Mouse (Mus musculus) heart, postnatal 0 days (tissue): ENCODE measurements at regions not wholly inside any gene's neighbourhood (a gene's known extent, or its start where the extent isn't known, plus 50 kb on each side); places are given as distances from the start of the nearest gene placed in this dataset.

ENCODE experiments used
- ATAC-seq: fragments of 200-750 bp; cut with Nextera tagmentation; 2 replicates; pipeline ENCODE4 v1.8.0; 2017; ENCODE audit warnings: low read depth, moderate number of reproducible peaks, moderate library complexity; ENCODE audit not compliant: insufficient read depth
- DNase-seq: peaks from one replicate; pipeline ENCODE4 v3.0.0-alpha.2; 2016; ENCODE audit warnings: low spot score
- H3K27ac ChIP-seq: fragments of 300-500 bp; sonication (generic); 2 replicates; pipeline ENCODE4 v1.5.1; 2014; ENCODE audit warnings: low read depth, mild to moderate bottlenecking
- H3K27me3 ChIP-seq: fragments of 300-500 bp; sonication (generic); 2 replicates; pipeline ENCODE4 v1.6.1; 2014; ENCODE audit warnings: low read length, mixed read lengths; ENCODE audit not compliant: control insufficient read depth, insufficient read depth
- H3K36me3 ChIP-seq: fragments of 300-500 bp; sonication (generic); replicated peaks from 2 replicates; pipeline ENCODE4 v1.6.1; 2014; ENCODE audit warnings: low read length, mixed read lengths; ENCODE audit not compliant: control insufficient read depth, insufficient read depth
- H3K4me1 ChIP-seq: fragments of 300-500 bp; sonication (generic); 2 replicates; pipeline ENCODE4 v1.6.1; 2014; ENCODE audit warnings: antibody characterized with exemption; ENCODE audit not compliant: control insufficient read depth, insufficient read depth
- H3K4me2 ChIP-seq: fragments of 300-500 bp; sonication (generic); 2 replicates; pipeline ENCODE4 v1.6.1; 2014; ENCODE audit warnings: low read depth, mild to moderate bottlenecking, low read length, moderate library complexity
- H3K4me3 ChIP-seq: fragments of 300-500 bp; sonication (generic); 2 replicates; pipeline ENCODE4 v1.5.1; 2014; ENCODE audit warnings: low read depth, low read length
- H3K9ac ChIP-seq: fragments of 300-500 bp; sonication (generic); replicated peaks from 2 replicates; pipeline ENCODE4 v1.6.1; 2014; ENCODE audit warnings: low read depth, low read length, mixed read lengths
- H3K9me3 ChIP-seq: fragments of 300-500 bp; sonication (generic); replicated peaks from 2 replicates; pipeline ENCODE4 v1.6.1; 2016; ENCODE audit warnings: low read length; ENCODE audit not compliant: control insufficient read depth
- CTCF ChIP-seq: IDR thresholded peaks from 2 replicates; pipeline ENCODE4 v1.5.1; 2016; ENCODE audit warnings: antibody characterized with exemption, control low read depth, low read depth
- EP300 ChIP-seq: IDR thresholded peaks from 2 replicates; pipeline ENCODE4 v1.6.1; 2016; ENCODE audit warnings: antibody characterized with exemption, low read depth
- WGBS: fragments of 180-500 bp; shearing (Covaris S2); extraction: QIAGEN DNeasy Blood & Tissue Kit; methylation state at CpG from one replicate; pipeline ENCODE4 v1.1.7; 2014; 5-methylcytosine and 5-hydroxymethylcytosine counted together

- Histone ChIP-seq H3K4me3 (no peak overlapping the region), H3K36me3 (no peaks in the 10 kb centered on the region), H3K4me1 (no peaks in the 10 kb centered on the region), H3K27me3 (no peaks in the 10 kb centered on the region), H3K4me2 (no peak overlapping the region), H3K27ac (no peak overlapping the region), H3K9me3 (no peaks in the 10 kb centered on the region), H3K9ac (no peak overlapping the region)
- TF ChIP-seq EP300 (no peak), CTCF (no peak)
- WGBS, result 73% methylated on average over 4 of the region's 4 CpGs
- no peak for ATAC-seq
- no peak for DNase-seq
Measured at GRCm38 (mm10) chr5:97301621-97302020, 90.6 kb downstream of the Naa11 start.

- no peaks in the 10 kb centered on the region for H3K36me3 ChIP-seq
- no peak for TF ChIP-seq EP300
- no peak for TF ChIP-seq CTCF
- no peak overlapping the region for H3K4me3 ChIP-seq
- no peaks in the 10 kb centered on the region for H3K27me3 ChIP-seq
- no peaks in the 10 kb centered on the region for H3K9me3 ChIP-seq
- no peaks in the 10 kb centered on the region for H3K4me1 ChIP-seq
- no peak for ATAC-seq
- H3K9ac ChIP-seq, result no peak overlapping the region
- 57% methylated on average over 5 of the region's 5 CpGs for WGBS
- DNase-seq, result no peak
- H3K4me2 ChIP-seq, result no peak overlapping the region
- no peak overlapping the region for H3K27ac ChIP-seq
Measured at GRCm38 (mm10) chr5:97300861-97301260, 91.3 kb downstream of the Naa11 start.

GRCm38 (mm10) chr5:97300114-97300840 is 91.9 kb downstream of the Naa11 start:
- H3K4me2 ChIP-seq, result no peak overlapping the region
- WGBS, result 75% methylated on average over 6 of the region's 6 CpGs

GRCm38 (mm10) chr5:97299631-97300030 is 92.5 kb downstream of the Naa11 start:
- no peaks in the 10 kb centered on the region for H3K27me3 ChIP-seq
- no peaks in the 10 kb centered on the region for H3K4me1 ChIP-seq
- H3K36me3 ChIP-seq, result no peaks in the 10 kb centered on the region
- no peak for TF ChIP-seq CTCF
- no peak for TF ChIP-seq EP300
- no peak overlapping the region for H3K4me2 ChIP-seq
- no peak overlapping the region for H3K9ac ChIP-seq
- WGBS, result 79% methylated on average over 5 of the region's 5 CpGs
- no peak overlapping the region for H3K27ac ChIP-seq
- H3K4me3 ChIP-seq, result no peak overlapping the region
- DNase-seq, result no peak
- no peak for ATAC-seq
- no peaks in the 10 kb centered on the region for H3K9me3 ChIP-seq

More at GRCm38 (mm10) chr5:97300114-97300840, 91.9 kb downstream of the Naa11 start:
- no peaks in the 10 kb centered on the region for H3K27me3 ChIP-seq
- DNase-seq (no peak), ATAC-seq (no peak)
- no peaks in the 10 kb centered on the region for H3K9me3 ChIP-seq
- H3K9ac ChIP-seq, result no peak overlapping the region
- TF ChIP-seq CTCF (no peak), EP300 (no peak)
- H3K36me3 ChIP-seq, result no peaks in the 10 kb centered on the region
- no peak overlapping the region for H3K27ac ChIP-seq
- no peak overlapping the region for H3K4me3 ChIP-seq
- H3K4me1 ChIP-seq, result no peaks in the 10 kb centered on the region

GRCm38 (mm10) chr5:97296213-97296612 is 96.0 kb downstream of the Naa11 start:
- no peaks in the 10 kb centered on the region for H3K27me3 ChIP-seq
- H3K4me1 ChIP-seq, result no peaks in the 10 kb centered on the region
- WGBS, result 81% methylated on average over 3 of the region's 3 CpGs
- TF ChIP-seq CTCF (no peak), EP300 (no peak)
- H3K9ac ChIP-seq, result no peak overlapping the region
- no peak overlapping the region for H3K4me3 ChIP-seq
- no peak overlapping the region for H3K27ac ChIP-seq
- H3K36me3 ChIP-seq, result no peaks in the 10 kb centered on the region
- no peaks in the 10 kb centered on the region for H3K9me3 ChIP-seq
- ATAC-seq, result no peak
- no peak overlapping the region for H3K4me2 ChIP-seq
- no peak for DNase-seq

- H3K4me3 ChIP-seq, result no peak overlapping the region
- H3K27ac ChIP-seq, result no peak overlapping the region
- no peaks in the 10 kb centered on the region for H3K27me3 ChIP-seq
- no peaks in the 10 kb centered on the region for H3K9me3 ChIP-seq
- no peaks in the 10 kb centered on the region for H3K36me3 ChIP-seq
- H3K4me2 ChIP-seq, result no peak overlapping the region
- no peak for DNase-seq
- no peak for TF ChIP-seq CTCF
- no peak for TF ChIP-seq EP300
- no peaks in the 10 kb centered on the region for H3K4me1 ChIP-seq
- WGBS, result 39% methylated on average over 2 of the region's 2 CpGs
- no peak for ATAC-seq
- no peak overlapping the region for H3K9ac ChIP-seq
Measured at GRCm38 (mm10) chr5:97290166-97290681, 102.0 kb downstream of the Naa11 start.
